Mouse (Mus musculus): Measurements from ENCODE around the gene Pcnx2. TPM values are rescaled to one million over a fixed set of nuclear protein-coding genes. Genes with fewer than 3 reads are reported as not detected.

Pcnx2 gene
- polyA plus RNA-seq, 1 experiment from 2014 or later = 0.13 TPM

DNA sequence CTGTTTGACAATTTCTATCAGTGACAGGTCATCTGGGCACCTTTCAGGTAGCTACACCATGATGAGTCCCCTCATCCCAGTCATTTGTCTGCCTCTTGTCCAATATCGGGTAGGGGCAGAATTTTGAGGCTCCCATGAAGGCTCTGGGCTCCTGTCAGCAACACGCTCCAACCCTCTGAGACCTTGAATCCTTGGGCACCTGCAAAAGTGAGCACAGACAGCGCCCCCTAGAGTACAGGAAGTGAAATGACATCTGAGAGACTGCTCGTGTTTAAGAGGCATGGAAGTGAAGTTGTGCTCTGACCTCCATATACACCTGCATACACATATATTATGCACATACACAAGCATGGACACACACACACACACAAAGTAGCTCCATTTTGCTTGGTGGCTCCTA is 179.2 kb downstream of the Pcnx2 start:
- Histone ChIP-seq H3K27ac (no peak overlapping the region), H3K9me3 (no peaks in the 10 kb centered on the region), H3K4me2 (replicated peaks) (no peak overlapping the region), H3K9ac (no peak overlapping the region), H3K27me3 (replicated peaks) (no peaks in the 10 kb centered on the region), H3K36me3 (no peaks in the 10 kb centered on the region), H3K4me1 (replicated peaks) (0 out of 2 replicates have a peak, but pooled peaks cover 4% of the 10 kb centered on the region), H3K4me3 (replicated peaks) (no peak overlapping the region)
- ATAC-seq = no peak
- 63% methylated on average over 4 of the region's 4 CpGs for WGBS

DNA sequence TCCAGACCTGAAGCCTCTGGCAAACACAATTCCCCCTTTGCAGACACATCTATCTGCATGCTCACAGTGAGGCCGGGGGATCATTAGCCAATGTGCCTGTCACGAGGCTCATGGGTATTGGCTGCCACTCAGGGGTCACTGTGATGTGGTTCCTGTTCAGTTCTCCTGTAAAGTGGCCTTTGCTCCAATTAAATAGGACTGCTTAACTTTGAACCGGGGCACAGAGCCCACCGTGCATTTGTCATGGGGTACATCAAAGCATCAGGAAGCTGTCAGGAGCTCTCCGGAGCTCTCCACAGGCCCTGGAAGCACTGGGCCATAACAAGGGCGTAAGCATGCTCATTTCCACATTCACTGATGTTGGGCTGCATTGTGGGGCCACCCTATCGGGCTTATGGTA is 181.5 kb downstream of the Pcnx2 start:
- no peak overlapping the region for H3K9ac ChIP-seq
- no peaks in the 10 kb centered on the region for H3K27me3 ChIP-seq (replicated peaks)
- no peaks in the 10 kb centered on the region for H3K9me3 ChIP-seq
- WGBS = 29% methylated on average over 7 of the region's 7 CpGs
- no peak for ATAC-seq
- no peak overlapping the region for H3K4me3 ChIP-seq (replicated peaks)
- H3K36me3 ChIP-seq = no peaks in the 10 kb centered on the region
- no peak overlapping the region for H3K27ac ChIP-seq
- H3K4me2 ChIP-seq (replicated peaks) = no peak overlapping the region
- H3K4me1 ChIP-seq (replicated peaks) = 0 out of 2 replicates have a peak, but pooled peaks cover 4% of the 10 kb centered on the region

DNA sequence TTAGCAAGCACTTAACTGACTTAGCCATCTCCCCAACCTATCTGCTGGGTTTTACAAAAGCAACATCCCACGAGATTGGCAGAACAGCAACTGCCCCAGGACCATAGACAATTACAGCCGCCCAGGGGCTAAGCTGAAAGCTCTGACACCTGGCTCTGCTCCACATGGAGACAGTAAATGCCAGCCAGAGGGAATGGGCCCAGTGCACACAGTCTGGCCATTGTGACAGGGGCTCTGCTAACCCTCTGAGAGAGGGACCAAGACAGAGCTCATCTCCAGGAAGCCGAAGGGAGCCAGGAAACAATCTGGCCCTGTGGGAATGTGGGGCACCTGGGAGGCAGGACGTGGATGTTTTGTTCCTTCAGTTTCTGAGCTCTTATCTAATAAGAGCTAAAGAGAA is 181.9 kb downstream of the Pcnx2 start:
- Histone ChIP-seq H3K4me2 (replicated peaks) (no peak overlapping the region), H3K27ac (no peak overlapping the region), H3K4me3 (replicated peaks) (no peak overlapping the region), H3K4me1 (replicated peaks) (0 out of 2 replicates have a peak, but pooled peaks cover 4% of the 10 kb centered on the region), H3K9me3 (no peaks in the 10 kb centered on the region), H3K9ac (no peak overlapping the region), H3K27me3 (replicated peaks) (no peaks in the 10 kb centered on the region), H3K36me3 (no peaks in the 10 kb centered on the region)
- ATAC-seq = no peak
- WGBS = 30% methylated on average over 4 of the region's 4 CpGs

DNA sequence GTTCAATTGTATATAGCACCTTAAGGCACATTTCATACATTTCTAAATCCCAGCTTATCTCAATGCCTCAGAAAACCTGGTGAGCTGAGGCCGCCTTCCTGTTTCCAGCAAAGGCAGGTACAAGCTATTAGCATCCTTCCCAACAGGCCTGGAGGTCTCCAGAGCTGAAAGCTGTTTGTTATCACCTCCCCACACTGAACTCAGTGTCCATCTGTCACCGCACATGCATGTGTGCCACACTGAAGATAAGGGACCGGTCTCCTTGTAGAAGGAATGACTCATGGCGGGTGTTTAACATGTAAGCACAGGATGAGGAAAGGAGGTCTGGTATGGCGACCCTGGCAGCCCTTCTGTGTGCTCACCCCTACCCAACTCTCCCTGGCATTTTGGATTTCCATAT is 186.6 kb downstream of the Pcnx2 start:
- Histone ChIP-seq H3K27ac (no peak overlapping the region), H3K4me3 (replicated peaks) (no peak overlapping the region), H3K36me3 (no peaks in the 10 kb centered on the region), H3K9me3 (no peaks in the 10 kb centered on the region), H3K4me1 (replicated peaks) (0 out of 2 replicates have a peak, but pooled peaks cover 4% of the 10 kb centered on the region), H3K4me2 (replicated peaks) (no peak overlapping the region), H3K27me3 (replicated peaks) (no peaks in the 10 kb centered on the region), H3K9ac (no peak overlapping the region)
- 87% methylated on average over 5 of the region's 5 CpGs for WGBS
- ATAC-seq = no peak

DNA sequence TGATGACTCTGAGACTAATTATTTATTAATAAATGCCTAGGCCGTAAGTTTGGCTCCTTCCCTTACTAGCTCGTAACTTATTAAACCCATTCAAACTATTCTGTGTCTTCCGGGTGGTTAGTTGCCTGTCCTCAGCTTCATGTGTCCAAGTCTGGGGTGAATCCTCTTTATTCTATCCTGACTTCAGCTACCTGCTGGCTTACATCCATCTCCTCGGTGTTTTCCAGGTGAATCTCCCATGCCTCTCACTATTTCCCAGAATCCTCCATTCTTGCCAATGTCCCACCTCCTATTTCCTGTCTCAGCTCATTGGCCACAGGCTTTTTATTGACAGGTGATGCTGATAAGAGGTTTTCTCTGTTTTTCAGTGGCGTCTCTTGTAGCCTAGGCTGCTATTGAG is 188.9 kb downstream of the Pcnx2 start:
- WGBS = 87% methylated on average over 5 of the region's 5 CpGs
- Histone ChIP-seq H3K36me3 (no peaks in the 10 kb centered on the region), H3K4me3 (replicated peaks) (no peak overlapping the region), H3K27ac (no peak overlapping the region), H3K9me3 (no peaks in the 10 kb centered on the region), H3K27me3 (replicated peaks) (no peaks in the 10 kb centered on the region), H3K4me1 (replicated peaks) (no peaks in the 10 kb centered on the region), H3K9ac (no peak overlapping the region), H3K4me2 (replicated peaks) (no peak overlapping the region)
- ATAC-seq = no peak

DNA sequence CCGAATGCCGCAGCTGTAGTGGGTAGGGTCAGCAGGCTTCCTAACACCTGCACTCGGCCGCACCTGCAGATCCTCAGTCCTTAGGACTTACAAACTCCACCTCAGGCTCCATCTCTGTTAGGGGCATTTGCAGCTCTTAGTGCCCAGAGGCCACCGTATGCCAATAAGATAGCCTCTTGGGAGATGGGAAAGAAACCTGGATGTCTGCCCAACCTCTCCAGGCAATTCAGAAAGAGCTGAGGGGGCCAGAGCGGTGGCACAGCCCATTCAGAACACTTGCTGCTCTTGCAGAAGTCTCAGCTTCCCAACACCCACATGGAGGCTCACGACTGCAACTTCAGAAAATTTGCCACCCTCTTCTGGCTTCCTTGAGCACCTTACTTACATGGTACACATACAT is 192.3 kb downstream of the Pcnx2 start:
- no peaks in the 10 kb centered on the region for H3K27me3 ChIP-seq (replicated peaks)
- H3K27ac ChIP-seq = no peak overlapping the region
- no peak overlapping the region for H3K9ac ChIP-seq
- no peaks in the 10 kb centered on the region for H3K4me1 ChIP-seq (replicated peaks)
- H3K36me3 ChIP-seq = no peaks in the 10 kb centered on the region
- ATAC-seq = no peak
- WGBS = 88% methylated on average over 7 of the region's 7 CpGs
- no peak overlapping the region for H3K4me2 ChIP-seq (replicated peaks)
- H3K4me3 ChIP-seq (replicated peaks) = no peak overlapping the region
- H3K9me3 ChIP-seq = no peaks in the 10 kb centered on the region

DNA sequence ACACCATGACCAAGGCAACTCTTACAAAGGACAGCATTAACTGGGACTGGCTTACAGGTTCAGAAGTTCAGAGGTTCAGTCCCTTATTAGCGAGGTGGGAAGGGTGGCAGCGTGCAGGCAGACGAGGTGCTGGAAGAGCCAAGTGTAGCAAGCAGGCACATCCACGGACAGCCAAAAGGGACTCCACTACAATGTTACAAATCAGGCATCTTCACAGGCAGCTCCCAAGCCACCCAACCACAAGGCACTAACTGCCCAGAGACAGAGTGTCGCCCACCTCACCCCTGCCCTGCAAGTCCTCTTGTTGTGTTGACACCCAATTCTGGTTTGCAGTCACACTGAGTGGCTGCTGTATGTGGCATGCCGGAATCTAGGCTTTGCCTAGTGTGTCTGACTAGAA is 193.7 kb downstream of the Pcnx2 start:
- ATAC-seq = no peak
- Histone ChIP-seq H3K9ac (no peak overlapping the region), H3K4me3 (replicated peaks) (no peak overlapping the region), H3K27ac (no peak overlapping the region), H3K4me2 (replicated peaks) (no peak overlapping the region), H3K36me3 (no peaks in the 10 kb centered on the region), H3K27me3 (replicated peaks) (no peaks in the 10 kb centered on the region), H3K9me3 (no peaks in the 10 kb centered on the region), H3K4me1 (replicated peaks) (no peaks in the 10 kb centered on the region)
- WGBS = 92% methylated on average over 6 of the region's 6 CpGs

DNA sequence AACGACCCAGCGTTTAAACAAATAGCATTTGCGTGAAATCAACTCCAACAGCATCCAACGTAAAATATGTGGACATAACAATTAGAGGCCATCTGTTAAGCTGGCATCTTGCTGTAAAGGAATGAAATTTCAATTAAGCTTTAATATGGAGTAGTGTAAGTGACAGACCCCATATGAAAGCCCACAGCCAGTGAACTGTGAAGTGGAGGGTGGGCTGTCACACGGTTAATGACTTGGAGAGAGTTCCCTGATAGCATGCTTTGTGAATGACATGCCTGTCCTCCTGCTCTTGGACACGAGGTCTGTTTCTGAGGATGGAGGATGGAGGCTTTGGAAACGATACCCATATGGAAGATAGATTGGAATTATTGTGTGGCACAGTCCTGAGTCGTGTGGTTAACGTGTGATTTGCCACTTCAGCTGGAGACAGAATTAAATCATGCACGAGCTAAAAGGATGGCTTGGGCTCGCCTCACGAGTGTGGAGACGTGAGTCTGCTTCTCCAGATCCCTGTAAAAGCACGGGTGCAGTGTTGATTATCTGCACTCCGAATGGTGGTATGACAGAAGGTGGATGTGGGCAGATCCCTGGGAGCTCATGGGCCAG is 195.1 kb downstream of the Pcnx2 start:
- Histone ChIP-seq H3K4me1 (replicated peaks) (no peaks in the 10 kb centered on the region), H3K9me3 (no peaks in the 10 kb centered on the region), H3K36me3 (no peaks in the 10 kb centered on the region), H3K27me3 (replicated peaks) (no peaks in the 10 kb centered on the region), H3K4me2 (replicated peaks) (no peak overlapping the region), H3K4me3 (replicated peaks) (no peak overlapping the region), H3K27ac (no peak overlapping the region), H3K9ac (no peak overlapping the region)
- WGBS = 78% methylated on average over 15 of the region's 15 CpGs
- ATAC-seq = no peak

Other genes starting within 250 kb of the Pcnx2 start
- gene Map10, start 228.5 kb downstream of the Pcnx2 start, polyA plus RNA-seq (2015; fragmentation: Nextera tagmentation; extraction: Ambion mirVana) = 4.7 and 4.9 TPM in 2 replicates
- 27.7 and 31.2 TPM in 2 replicates for gene Ntpcr, start 168.4 kb downstream of the Pcnx2 start, polyA plus RNA-seq (2015; fragmentation: Nextera tagmentation; extraction: Ambion mirVana)
- 4.2 and 4.5 TPM in 2 replicates for gene Map3k21, start 12.1 kb upstream of the Pcnx2 start, polyA plus RNA-seq (2015; fragmentation: Nextera tagmentation; extraction: Ambion mirVana)
- gene Kcnk1, start 96.9 kb upstream of the Pcnx2 start, polyA plus RNA-seq (2015; fragmentation: Nextera tagmentation; extraction: Ambion mirVana) = 46.6 and 47.3 TPM in 2 replicates